Mouse (Mus musculus) spleen, postnatal 4 days (tissue): ENCODE measurements around the gene Fgd1.

ENCODE experiments used
- DNase-seq, 2 experiments: peaks; one replicate each; pipeline ENCODE4 v3.0.0; 2022; ENCODE audit warnings: low spot score in 2 of 2

Fgd1 gene

GRCm38 (mm10) chrX:151045850-151046249 lies at the start of gene Fgd1:
TSS of gene Fgd1 (plus strand) at chrX:151046150.
- no peak for DNase-seq

- no peak for DNase-seq
These were observed 49.2 kb upstream of the Fgd1 start for GRCm38 (mm10) chrX:150996775-150997174.

- DNase-seq = peak; percentile 86 to 88
These were observed 28.7 kb upstream of the Fgd1 start, which contains the start of gene Gnl3l for GRCm38 (mm10) chrX:151016938-151017877. TSS of gene Gnl3l (minus strand) at chrX:151017322.

- no peak for DNase-seq
These were observed 28.1 kb upstream of the Fgd1 start for GRCm38 (mm10) chrX:151017897-151018296.

GRCm38 (mm10) chrX:151018798-151019197 lies 27.2 kb upstream of the Fgd1 start:
- DNase-seq = no peak

- no peak for DNase-seq
These were observed 14.6 kb upstream of the Fgd1 start for GRCm38 (mm10) chrX:151031400-151031799.

GRCm38 (mm10) chrX:151041223-151041622 lies 4.7 kb upstream of the Fgd1 start:
- no peak for DNase-seq

GRCm38 (mm10) chrX:151046321-151046720 lies 371 bp downstream of the Fgd1 start:
- DNase-seq = no peak

- DNase-seq = peak; percentile 29 to 69
These were observed 954 bp downstream of the Fgd1 start for GRCm38 (mm10) chrX:151046777-151047430.

- no peak for DNase-seq
These were observed 1.6 kb downstream of the Fgd1 start for GRCm38 (mm10) chrX:151047431-151048058.

- no peak for DNase-seq
These were observed 3.8 kb downstream of the Fgd1 start for GRCm38 (mm10) chrX:151049661-151050215.

- no peak for DNase-seq
These were observed 4.4 kb downstream of the Fgd1 start for GRCm38 (mm10) chrX:151050337-151050736.

GRCm38 (mm10) chrX:151054489-151054888 lies 8.5 kb downstream of the Fgd1 start:
- DNase-seq = no peak

GRCm38 (mm10) chrX:151055559-151055958 lies 9.6 kb downstream of the Fgd1 start:
- no peak for DNase-seq

- no peak for DNase-seq
These were observed 13.4 kb downstream of the Fgd1 start for GRCm38 (mm10) chrX:151059346-151059745.

- DNase-seq = no peak
These were observed 15.8 kb downstream of the Fgd1 start for GRCm38 (mm10) chrX:151061615-151062299.

GRCm38 (mm10) chrX:151066071-151066666 lies 20.2 kb downstream of the Fgd1 start:
- DNase-seq = no peak

GRCm38 (mm10) chrX:151067876-151068275 lies 21.9 kb downstream of the Fgd1 start:
- DNase-seq = no peak

- no peak for DNase-seq
These were observed 30.1 kb downstream of the Fgd1 start for GRCm38 (mm10) chrX:151076007-151076406.

GRCm38 (mm10) chrX:151076941-151077485 lies 31.1 kb downstream of the Fgd1 start:
- DNase-seq = no peak

GRCm38 (mm10) chrX:151085599-151085998 lies 39.6 kb downstream of the Fgd1 start:
- no peak for DNase-seq
